Mouse (Mus musculus) olfactory bulb, adult 2 months (tissue): Measurements from ENCODE around the gene Phf2.

ENCODE experiments used
- CTCF ChIP-seq: fragments of 200-500 bp; IDR thresholded peaks from 2 replicates; pipeline ENCODE4 v1.5.1; 2012; ENCODE audit warnings: low read depth, mild to moderate bottlenecking, low read length, moderate library complexity; ENCODE audit not compliant: insufficient read depth
- POLR2A ChIP-seq: fragments of 200-500 bp; IDR thresholded peaks from 2 replicates; pipeline ENCODE4 v1.6.1; 2012; ENCODE audit warnings: mild to moderate bottlenecking, low read depth, low read length, moderate library complexity; ENCODE audit not compliant: insufficient read depth

GRCm38 (mm10) chr13:48870771-48871731 lies at the start of gene Phf2:
- TF ChIP-seq CTCF = no peak
- no peak for TF ChIP-seq POLR2A
